Mouse (Mus musculus): ENCODE data around the gene Gsdma3.
A peak's percentile ranks its signal among the peaks of the same experiment; 100 is the strongest.
"Not testable (repeated sequence)": the region's sequence is repeated elsewhere in the genome, so short reads cannot be mapped to it uniquely, and the experiment has no call there.

Gene Gsdma3

GRCm38 (mm10) chr11:98595955-98596354 lies 30.2 kb upstream of the Gsdma3 start:
- no peak for DNase-seq (ENCODE audit: low read depth, low spot score)

DNA sequence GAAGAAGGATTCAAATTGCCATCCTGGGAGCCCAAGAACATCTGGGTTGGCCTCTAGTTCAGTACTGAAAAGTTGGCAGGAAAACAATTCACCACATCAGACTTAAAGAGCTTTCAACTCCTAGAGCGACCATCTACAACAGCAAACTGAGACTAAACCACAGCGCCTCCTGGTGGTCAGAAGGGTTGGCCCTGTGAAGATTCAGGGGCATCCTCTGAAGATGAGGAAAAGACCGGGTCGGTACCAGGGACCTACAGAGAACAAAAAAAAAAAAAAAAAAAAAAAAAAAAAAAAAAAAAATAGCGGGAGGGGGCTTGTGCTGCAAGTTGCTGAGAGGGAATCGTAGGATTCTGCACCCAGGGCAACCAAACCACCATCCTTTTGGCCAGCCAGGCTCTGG lies 28.8 kb upstream of the Gsdma3 start:
- DNase-seq (ENCODE audit: low read depth, low spot score) = no peak

- no peak for DNase-seq (ENCODE audit: low read depth, low spot score)
Observed at GRCm38 (mm10) chr11:98597991-98598390, 28.2 kb upstream of the Gsdma3 start, which contains the start of gene Lrrc3c. Gene Lrrc3c (plus strand): TSS chr11:98598291.

- no peak for DNase-seq (ENCODE audit: low read depth, low spot score)
Observed at GRCm38 (mm10) chr11:98598851-98599290, 27.3 kb upstream of the Gsdma3 start.

DNA sequence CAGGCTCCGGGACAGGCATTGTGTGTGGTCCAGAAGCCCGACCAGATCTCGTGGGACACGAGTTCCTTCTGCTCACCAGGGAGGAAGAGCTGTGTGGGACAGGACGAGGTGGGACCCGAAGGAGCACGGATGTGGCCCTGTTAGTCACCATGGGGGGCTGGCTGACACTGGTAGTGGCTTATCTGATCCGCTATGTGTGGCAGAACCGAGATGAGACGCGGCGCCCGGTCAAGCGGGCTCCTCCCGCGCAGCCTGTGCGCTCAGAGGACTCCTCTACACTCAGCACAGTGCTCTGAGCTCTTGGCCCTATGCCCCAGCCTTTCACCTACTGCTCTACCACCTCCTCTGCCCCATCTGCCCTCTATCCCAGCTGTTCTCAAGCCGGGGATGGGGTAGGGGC lies 26.9 kb upstream of the Gsdma3 start:
- DNase-seq (ENCODE audit: low read depth, low spot score) = no peak

- DNase-seq (ENCODE audit: low read depth, low spot score) = peak; percentile 75
Observed at GRCm38 (mm10) chr11:98602090-98602690, 24.0 kb upstream of the Gsdma3 start.

- no peak for DNase-seq (ENCODE audit: low read depth, low spot score)
Observed at GRCm38 (mm10) chr11:98603953-98604352, 22.2 kb upstream of the Gsdma3 start.

GRCm38 (mm10) chr11:98604911-98605310 lies 21.2 kb upstream of the Gsdma3 start:
- DNase-seq (ENCODE audit: low read depth, low spot score) = not testable (repeated sequence)

GRCm38 (mm10) chr11:98606763-98607162 lies 19.4 kb upstream of the Gsdma3 start:
- DNase-seq (ENCODE audit: low read depth, low spot score) = peak; percentile 55

DNA sequence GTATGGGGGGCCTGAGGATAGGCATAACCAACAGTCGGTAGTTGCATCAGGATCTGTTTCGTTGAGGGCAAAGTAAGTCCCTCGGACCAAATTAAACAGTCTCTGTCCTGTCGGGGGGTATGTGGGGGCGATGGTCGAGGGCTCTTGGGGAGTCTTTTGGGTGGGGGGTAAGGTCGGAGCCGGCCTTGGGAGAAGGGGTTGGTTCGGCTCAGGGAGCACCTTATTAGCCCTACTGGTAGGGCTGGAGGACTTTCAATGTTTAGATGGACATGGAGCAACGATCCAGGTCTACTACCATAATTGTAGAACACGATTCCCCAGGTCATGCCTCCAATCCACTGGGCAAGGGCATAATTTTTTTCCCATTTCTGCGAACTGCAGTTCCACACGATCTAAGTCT lies 5.4 kb upstream of the Gsdma3 start:
- no peak for DNase-seq (ENCODE audit: low read depth, low spot score)

DNA sequence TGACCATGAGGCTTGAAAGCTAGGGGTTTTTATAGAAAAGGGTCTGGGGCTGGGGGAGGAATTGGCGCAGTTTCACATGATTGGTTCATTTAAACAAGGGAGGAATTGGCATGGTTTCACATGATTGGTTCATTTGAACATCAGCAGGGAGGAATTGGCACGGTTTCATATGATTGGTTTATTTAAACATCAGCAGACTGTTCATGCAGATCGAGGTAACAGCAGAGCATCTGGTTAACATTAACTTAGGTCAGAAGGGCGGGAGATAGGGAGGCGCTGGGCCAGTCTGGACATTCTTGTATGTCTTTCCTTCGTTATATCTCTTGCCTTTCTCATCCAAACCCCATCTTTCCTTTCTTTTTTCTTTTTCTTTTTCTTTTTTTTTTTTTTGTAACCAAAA lies 2.2 kb upstream of the Gsdma3 start:
- DNase-seq (ENCODE audit: low read depth, low spot score) = not testable (repeated sequence)

DNA sequence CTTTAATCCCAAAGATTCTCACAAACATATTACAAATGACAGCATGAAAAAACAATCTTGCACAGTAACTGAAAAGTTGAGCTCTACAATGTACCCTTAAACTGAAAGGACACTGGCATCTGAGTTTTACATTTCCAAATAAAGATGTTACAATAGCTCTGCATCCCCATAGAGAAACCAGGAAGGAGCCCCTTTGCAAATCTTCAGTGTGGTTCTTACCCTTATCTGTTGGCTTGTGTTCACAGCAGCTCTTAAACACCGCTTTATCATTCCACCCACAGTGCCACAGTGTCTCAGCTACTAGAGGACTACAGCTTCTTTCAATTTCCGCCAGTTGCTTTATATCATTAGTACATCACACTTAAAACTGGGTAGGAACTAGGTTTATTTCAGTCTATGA lies 1.8 kb upstream of the Gsdma3 start:
- DNase-seq (ENCODE audit: low read depth, low spot score) = not testable (repeated sequence)

GRCm38 (mm10) chr11:98628706-98629105 lies 2.5 kb downstream of the Gsdma3 start:
- DNase-seq (ENCODE audit: low read depth, low spot score) = no peak

GRCm38 (mm10) chr11:98630646-98631045 lies 4.5 kb downstream of the Gsdma3 start:
- no peak for DNase-seq (ENCODE audit: low read depth, low spot score)

- peak; percentile 23 for DNase-seq (ENCODE audit: low read depth, low spot score)
Observed at GRCm38 (mm10) chr11:98635312-98635970, 9.3 kb downstream of the Gsdma3 start.

GRCm38 (mm10) chr11:98637501-98637900 lies 11.3 kb downstream of the Gsdma3 start:
- DNase-seq (ENCODE audit: low read depth, low spot score) = no peak

DNA sequence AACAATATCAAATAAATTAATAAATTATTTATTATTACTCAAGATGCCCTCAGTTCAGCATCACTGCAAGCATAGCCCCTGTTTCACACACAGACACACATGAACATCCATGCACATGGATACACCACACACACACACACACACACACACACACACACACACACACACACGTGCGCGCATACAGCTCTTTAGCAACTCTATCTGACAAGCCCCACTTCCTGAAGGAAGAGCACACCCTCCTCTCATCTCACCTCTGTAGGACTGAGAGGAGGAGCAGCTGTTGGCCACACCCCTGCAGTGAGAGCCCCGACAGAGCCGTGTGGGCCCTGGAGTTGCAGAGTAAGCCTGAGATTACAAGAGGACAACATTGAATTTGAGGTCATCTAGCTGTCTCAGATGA lies 13.9 kb downstream of the Gsdma3 start:
- no peak for DNase-seq (ENCODE audit: low read depth, low spot score)

DNA sequence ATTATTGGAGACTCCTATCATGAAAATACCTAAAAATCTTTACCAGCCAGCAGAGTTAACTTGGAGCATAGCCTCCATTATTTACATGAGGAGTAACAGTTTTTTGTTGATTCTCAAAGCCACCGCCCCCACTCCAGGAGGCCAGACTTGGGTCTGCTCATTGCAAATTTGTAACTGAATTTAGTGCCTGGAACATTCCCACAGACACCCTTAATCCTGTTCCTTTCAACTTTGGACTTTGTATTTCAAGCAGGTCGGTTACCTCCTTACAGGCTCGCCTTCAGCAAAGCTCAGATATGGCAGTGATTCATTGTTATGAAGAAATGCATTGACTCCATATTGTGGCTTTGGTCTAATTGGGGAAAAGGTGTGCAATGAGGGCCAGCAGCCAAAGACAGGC lies 18.6 kb downstream of the Gsdma3 start:
- DNase-seq (ENCODE audit: low read depth, low spot score) = no peak

DNA sequence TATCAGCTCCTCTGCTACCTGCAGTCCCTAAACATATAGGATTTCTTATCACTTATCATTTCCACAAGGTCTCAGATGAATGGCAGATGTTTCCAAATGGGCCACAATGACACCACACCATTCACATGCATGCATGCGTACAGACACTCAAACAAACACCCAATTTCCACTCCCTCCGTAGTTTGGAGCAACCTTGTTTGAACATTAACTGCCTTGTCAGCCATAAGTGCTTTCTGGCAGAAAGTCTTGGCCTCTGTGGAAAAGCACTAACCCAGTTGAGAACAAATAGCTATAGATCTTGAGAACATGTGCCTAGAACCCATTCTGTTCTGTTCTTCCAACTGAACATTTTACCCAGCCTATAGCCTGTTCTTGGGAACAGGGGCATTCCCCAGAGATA lies 19.8 kb downstream of the Gsdma3 start:
- no peak for DNase-seq (ENCODE audit: low read depth, low spot score)

DNA sequence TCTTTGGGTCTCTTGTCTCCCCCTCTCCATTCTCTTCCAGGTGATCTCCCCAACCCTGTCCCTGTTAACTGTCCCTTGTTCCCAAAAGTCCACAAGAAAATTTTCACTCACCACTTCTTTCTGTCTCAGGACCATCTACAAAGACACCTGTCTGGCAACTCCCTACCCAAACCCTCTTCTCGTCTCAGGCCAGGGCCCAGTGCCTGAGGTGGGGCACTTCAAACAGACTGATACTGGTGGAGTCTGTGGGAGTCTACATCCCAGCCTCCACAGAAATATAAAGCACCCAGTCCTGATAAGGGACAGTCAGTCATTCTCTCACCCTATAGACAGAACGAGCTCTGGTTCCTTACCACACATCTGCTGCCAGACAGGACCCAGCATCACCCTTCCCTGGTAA lies 20.3 kb downstream of the Gsdma3 start, which contains the start of gene Gsdma2:
Gsdma2 (plus strand) TSS at position 301 of the 400 bp plus-strand sequence.
- no peak for DNase-seq (ENCODE audit: low read depth, low spot score)

DNA sequence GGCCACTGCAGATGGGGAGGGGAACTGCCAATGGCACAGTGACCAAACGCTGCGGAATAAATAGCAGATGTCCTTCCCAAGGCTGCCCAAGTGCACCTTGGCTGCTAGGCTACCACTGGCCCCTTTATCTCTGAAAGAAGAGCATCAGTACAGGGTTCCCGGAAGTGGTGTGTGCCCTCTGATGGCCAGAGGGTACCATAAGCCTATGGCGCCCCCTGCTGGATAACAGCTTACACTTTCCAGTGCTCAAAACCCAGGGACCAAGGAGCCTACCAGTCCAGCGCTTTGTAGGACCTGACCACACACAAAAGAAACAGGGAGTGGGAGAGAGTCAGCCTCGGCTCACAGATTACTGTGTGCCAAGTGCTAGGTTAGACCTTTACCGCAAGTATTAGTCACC lies 28.9 kb downstream of the Gsdma3 start:
- DNase-seq (ENCODE audit: low read depth, low spot score) = not testable (repeated sequence)

DNA sequence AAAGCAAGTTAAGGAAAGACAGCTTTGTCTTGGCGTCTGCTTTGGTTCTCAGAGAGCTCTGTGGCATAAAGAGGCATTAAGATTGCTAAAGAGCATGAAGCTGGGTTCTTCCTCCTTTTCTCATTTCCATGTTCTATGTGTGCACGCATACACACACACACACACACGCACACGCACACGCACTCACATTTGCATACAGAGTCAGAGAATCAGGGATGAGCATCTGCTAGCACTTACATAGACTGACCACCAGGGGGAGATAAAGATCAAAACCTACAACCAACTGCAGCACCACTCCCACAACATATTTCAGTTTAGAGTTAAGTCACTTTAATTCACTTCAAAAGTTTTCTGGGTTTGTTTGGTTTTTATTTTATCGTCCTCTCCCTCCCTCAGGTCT lies 34.4 kb downstream of the Gsdma3 start:
- peak; percentile 32 for DNase-seq (ENCODE audit: low read depth, low spot score)

- DNase-seq (ENCODE audit: low read depth, low spot score) = no peak
Observed at GRCm38 (mm10) chr11:98664091-98664490, 37.9 kb downstream of the Gsdma3 start, which contains the start of gene Gsdma. Gene Gsdma (plus strand): TSS chr11:98664351.
